Mouse (Mus musculus) intestine, embryonic 15.5 days (tissue): Measurements from ENCODE around the gene Fkbp8. TPM values are rescaled to one million over a fixed set of nuclear protein-coding genes. Genes with fewer than 3 reads are reported as not detected.

Experiments used
- ATAC-seq: fragments of 200-750 bp; cut with Nextera tagmentation; 2 replicates; pipeline ENCODE4 v1.8.0; 2017; ENCODE audit warnings: moderate TSS enrichment, moderate library complexity
- H3K27ac ChIP-seq: fragments of 300-500 bp; sonication (generic); 2 replicates; pipeline ENCODE4 v1.5.1; 2015; ENCODE audit warnings: mild to moderate bottlenecking, inconsistent platforms
- H3K27me3 ChIP-seq: fragments of 300-500 bp; sonication (generic); replicated peaks from 2 replicates; pipeline ENCODE4 v1.6.1; 2015; ENCODE audit warnings: inconsistent platforms
- H3K36me3 ChIP-seq: fragments of 300-500 bp; sonication (generic); 2 replicates; pipeline ENCODE4 v1.6.1; 2015; ENCODE audit warnings: inconsistent platforms
- H3K4me1 ChIP-seq: fragments of 300-500 bp; sonication (generic); replicated peaks from 2 replicates; pipeline ENCODE4 v1.6.1; 2015; ENCODE audit warnings: inconsistent platforms
- H3K4me2 ChIP-seq: fragments of 300-500 bp; sonication (generic); replicated peaks from 2 replicates; pipeline ENCODE4 v1.6.1; 2015; ENCODE audit warnings: mild to moderate bottlenecking, inconsistent platforms
- H3K4me3 ChIP-seq: fragments of 300-500 bp; sonication (generic); replicated peaks from 2 replicates; pipeline ENCODE4 v1.5.1; 2015; ENCODE audit warnings: inconsistent platforms
- H3K9ac ChIP-seq: fragments of 300-500 bp; sonication (generic); 2 replicates; pipeline ENCODE4 v1.6.1; 2015; ENCODE audit warnings: inconsistent platforms
- H3K9me3 ChIP-seq: fragments of 300-500 bp; sonication (generic); 2 replicates; pipeline ENCODE4 v1.6.1; 2016; ENCODE audit warnings: inconsistent platforms
- WGBS: fragments of 180-500 bp; shearing (Covaris S2); methylation state at CpG from one replicate; pipeline ENCODE4 v1.1.7; 2015; 5-methylcytosine and 5-hydroxymethylcytosine counted together
- polyA plus RNA-seq: library from polyadenylated mRNA; unstranded; fragments of >200 nt; fragmentation: Nextera tagmentation; extraction: Ambion mirVana; gene quantifications from 2 replicates; pipeline ENCODE4 v1.2.1, GENCODE M21; 2015

Gene Fkbp8
- polyA plus RNA-seq, 1 experiment from 2014 or later = 277 TPM

GRCm38 (mm10) chr8:70570360-70570759, 42.8 kb downstream of the Fkbp8 start:
- Histone ChIP-seq H3K4me3 (no peak overlapping the region), H3K4me2 (no peak overlapping the region), H3K36me3 (peaks cover 3% of the 10 kb centered on the region; the same call in 1 of the 2 replicates), H3K9ac (no peak overlapping the region), H3K4me1 (0 out of 2 replicates have a peak, but pooled peaks cover 4% of the 10 kb centered on the region), H3K27me3 (no peaks in the 10 kb centered on the region), H3K9me3 (no peaks in the 10 kb centered on the region), H3K27ac (no peak overlapping the region)
- ATAC-seq = no peak

DNA sequence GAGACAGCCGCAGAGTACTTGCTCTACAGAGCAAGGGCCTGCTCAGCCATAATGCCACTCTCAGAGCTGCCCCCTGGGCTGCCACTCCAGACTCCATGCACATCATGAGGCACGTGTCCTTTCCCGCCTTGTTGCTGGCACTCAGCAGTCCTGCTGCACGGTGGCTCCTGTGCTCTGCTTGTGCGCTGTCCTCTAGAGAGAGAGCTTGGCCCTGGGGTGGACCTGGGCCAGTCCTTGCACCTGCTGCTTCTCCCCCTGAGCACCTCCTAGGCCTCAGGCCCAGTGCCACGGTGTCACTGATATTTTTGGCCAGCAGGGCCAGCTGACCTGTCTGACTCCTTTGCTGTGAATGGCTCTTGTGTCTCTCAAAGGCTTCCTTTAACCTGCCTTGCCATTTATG, 43.5 kb downstream of the Fkbp8 start:
- no peak overlapping the region for H3K4me2 ChIP-seq
- no peak for ATAC-seq

DNA sequence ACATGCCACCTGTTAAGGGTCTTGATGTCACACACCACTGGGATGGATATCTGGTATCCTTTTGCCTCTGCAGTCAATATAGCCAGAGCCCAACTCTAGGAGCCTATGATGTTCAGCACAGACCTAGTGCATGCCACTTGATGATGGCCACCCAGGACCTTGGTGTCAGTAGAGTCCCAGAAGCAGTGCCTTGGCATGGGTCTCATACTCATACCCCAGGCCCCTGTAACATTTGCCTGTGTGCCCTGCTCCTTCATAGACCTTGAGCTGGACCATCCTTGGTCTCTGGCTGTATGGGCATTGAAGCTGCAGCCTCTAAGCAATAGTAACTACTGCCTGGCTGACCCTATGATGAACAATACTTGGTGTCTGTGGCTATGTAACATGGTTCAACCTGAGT, 46.8 kb downstream of the Fkbp8 start:
- H3K9ac ChIP-seq = no peak overlapping the region
- no peak overlapping the region for H3K4me2 ChIP-seq
- H3K36me3 ChIP-seq = peaks cover 9% of the 10 kb centered on the region; the same call in 1 of the 2 replicates
- no peak for ATAC-seq
- H3K27me3 ChIP-seq = no peaks in the 10 kb centered on the region
- H3K4me1 ChIP-seq = 0 out of 2 replicates have a peak, but pooled peaks cover 4% of the 10 kb centered on the region
- H3K9me3 ChIP-seq = no peaks in the 10 kb centered on the region
- H3K4me3 ChIP-seq = no peak overlapping the region
- H3K27ac ChIP-seq = no peak overlapping the region

More for the DNA sequence above, 43.5 kb downstream of the Fkbp8 start:
- Histone ChIP-seq H3K4me3 (no peak overlapping the region), H3K27me3 (no peaks in the 10 kb centered on the region), H3K9me3 (no peaks in the 10 kb centered on the region), H3K27ac (no peak overlapping the region), H3K36me3 (peaks cover 3% of the 10 kb centered on the region; the same call in 1 of the 2 replicates), H3K4me1 (0 out of 2 replicates have a peak, but pooled peaks cover 4% of the 10 kb centered on the region), H3K9ac (no peak overlapping the region)
- WGBS = 78% methylated on average over 6 of the region's 6 CpGs

DNA sequence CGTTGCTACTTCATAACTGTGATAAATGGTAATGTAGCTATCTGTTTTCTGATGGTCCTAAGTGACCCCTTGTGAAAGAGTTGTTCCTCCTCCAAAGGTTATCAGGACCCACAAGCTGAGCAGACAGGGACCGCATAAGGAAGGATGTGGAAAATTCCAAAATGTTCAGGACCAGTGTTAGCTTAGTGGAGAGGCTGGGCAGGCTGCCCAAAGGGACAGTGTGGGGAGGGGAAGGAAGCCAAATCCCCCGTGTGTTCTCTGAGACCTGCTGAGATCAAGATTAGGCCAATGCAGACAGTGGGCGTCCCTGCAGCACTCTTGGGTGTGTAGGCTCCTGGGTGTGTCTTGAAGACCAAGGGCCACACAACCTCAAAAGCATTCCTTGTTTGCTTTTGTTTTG, 47.4 kb downstream of the Fkbp8 start:
- Histone ChIP-seq H3K9ac (no peak overlapping the region), H3K4me1 (0 out of 2 replicates have a peak, but pooled peaks cover 4% of the 10 kb centered on the region), H3K4me3 (no peak overlapping the region), H3K27me3 (no peaks in the 10 kb centered on the region), H3K4me2 (no peak overlapping the region), H3K27ac (no peak overlapping the region), H3K9me3 (no peaks in the 10 kb centered on the region), H3K36me3 (peaks cover 10% of the 10 kb centered on the region; the same call in 1 of the 2 replicates)
- no peak for ATAC-seq
- WGBS = 73% methylated on average over 4 of the region's 4 CpGs

DNA sequence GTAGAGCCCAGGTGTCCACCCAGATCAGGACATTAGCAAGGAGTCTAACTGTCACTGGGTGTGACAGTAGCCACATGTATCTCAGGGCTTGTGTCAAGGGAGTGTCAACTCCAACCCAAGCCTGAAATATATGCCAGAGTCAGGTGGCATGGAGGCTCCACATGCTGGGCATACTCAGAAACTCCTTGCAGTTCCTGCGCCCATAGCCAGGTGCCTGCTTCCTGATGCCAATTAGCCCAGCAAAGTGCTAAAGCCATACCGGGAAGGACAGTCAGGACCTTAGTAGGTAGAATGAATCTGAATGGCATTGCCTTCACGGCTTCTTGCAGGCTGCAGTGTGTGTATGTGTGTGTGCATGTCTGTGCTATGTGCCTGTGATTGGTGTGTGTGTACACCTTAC, 49.7 kb downstream of the Fkbp8 start:
- no peak overlapping the region for H3K9ac ChIP-seq

DNA sequence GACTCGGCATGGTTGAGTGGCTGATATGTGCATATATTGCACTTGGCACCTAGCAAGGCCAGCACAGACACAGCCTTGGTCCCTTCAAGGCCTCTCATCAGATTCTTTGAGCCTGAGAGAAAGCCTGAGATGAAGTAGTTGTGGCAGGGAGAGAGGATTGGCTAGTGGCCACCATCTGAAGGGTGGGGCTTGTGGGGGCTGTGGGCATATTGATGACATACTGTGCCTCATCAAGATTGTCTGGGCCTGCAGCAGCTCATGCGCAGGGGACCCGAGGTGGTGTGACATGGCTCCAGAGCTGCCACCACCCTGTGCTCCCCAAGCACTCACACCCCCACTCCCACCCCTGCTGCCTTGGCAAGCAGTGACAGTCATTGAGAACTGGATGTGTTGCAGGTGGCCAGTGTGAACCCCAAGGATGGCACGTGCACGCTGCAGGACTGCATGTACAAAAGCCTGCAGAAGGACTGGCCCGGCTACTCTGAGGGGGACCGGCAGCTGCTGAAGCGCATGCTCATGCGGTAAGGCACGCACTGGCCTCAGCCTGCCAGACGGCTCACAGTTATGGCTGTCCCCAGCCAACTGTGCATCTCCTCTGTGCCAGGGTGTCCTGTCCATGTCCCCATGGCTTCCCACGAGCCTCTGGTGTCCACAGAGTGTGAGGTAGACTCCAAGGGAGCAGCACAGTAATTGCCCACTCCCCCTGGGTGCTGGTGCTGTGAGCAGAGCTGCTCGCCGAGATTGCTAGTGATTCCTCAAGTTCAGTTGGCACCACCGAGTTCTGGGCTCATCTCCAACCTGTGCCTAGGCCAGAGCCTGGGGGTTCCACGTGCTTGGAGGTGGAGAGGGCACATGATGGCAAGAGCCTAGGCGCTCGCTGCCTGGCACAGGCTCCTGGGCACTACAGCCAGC, 56.2 kb downstream of the Fkbp8 start:
- Histone ChIP-seq H3K4me2 (no peak overlapping the region), H3K4me1 (no peaks in the 10 kb centered on the region), H3K9me3 (no peaks in the 10 kb centered on the region), H3K27ac (no peak overlapping the region), H3K4me3 (no peak overlapping the region), H3K27me3 (no peaks in the 10 kb centered on the region), H3K36me3 (peaks cover 41% of the 10 kb centered on the region), H3K9ac (no peak overlapping the region)
- 91% methylated on average over 18 of the region's 18 CpGs for WGBS
- ATAC-seq = no peak

More for the DNA sequence above, 49.7 kb downstream of the Fkbp8 start:
- Histone ChIP-seq H3K4me1 (no peaks in the 10 kb centered on the region), H3K9me3 (no peaks in the 10 kb centered on the region), H3K4me3 (no peak overlapping the region), H3K4me2 (no peak overlapping the region), H3K27me3 (no peaks in the 10 kb centered on the region), H3K36me3 (peaks cover 22% of the 10 kb centered on the region), H3K27ac (no peak overlapping the region)
- 86% methylated on average over 3 of the region's 3 CpGs for WGBS
- ATAC-seq = 0 out of 2 replicates have a peak, but pooled peaks have one; percentile 20

DNA sequence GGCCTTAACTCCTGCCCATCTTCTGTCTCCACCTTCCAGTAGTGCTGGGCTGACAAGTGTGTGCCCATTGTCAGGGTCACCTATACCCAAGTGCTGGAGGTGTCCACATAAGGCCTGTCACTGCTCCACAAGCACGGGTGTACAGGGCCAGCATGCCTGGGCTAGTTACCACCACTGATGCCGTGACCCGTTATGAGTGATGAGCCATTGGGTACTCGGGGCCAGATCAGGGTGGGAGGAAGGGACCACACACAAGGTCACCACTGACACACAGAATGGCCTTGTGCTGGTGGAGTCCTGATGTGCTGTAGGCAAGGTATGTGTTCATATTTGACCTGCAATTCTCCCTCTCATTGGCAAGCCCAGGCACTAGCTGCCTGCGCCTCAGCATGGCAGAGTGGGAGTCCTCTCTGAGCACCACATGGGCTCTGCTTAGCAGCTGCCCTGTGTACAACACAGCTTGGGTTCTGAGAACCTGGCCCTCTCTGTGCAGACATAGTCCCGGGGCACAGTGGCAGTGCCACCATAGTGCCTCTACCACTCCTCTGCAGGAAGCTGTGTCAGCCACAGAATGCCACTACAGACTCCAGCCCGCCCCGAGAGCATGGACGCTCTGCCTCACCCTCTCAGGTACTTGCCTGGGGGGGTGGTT, 57.2 kb downstream of the Fkbp8 start:
- peaks cover 39% of the 10 kb centered on the region for H3K36me3 ChIP-seq
- H3K4me1 ChIP-seq = no peaks in the 10 kb centered on the region
- H3K4me2 ChIP-seq = no peak overlapping the region
- 87% methylated on average over 9 of the region's 9 CpGs for WGBS
- H3K9me3 ChIP-seq = no peaks in the 10 kb centered on the region
- no peaks in the 10 kb centered on the region for H3K27me3 ChIP-seq
- no peak overlapping the region for H3K4me3 ChIP-seq
- no peak overlapping the region for H3K9ac ChIP-seq
- no peak overlapping the region for H3K27ac ChIP-seq
- no peak for ATAC-seq

Other genes starting within 250 kb of the Fkbp8 start
- gene Homer3, start 244.9 kb upstream of the Fkbp8 start, polyA plus RNA-seq = 27.7 and 31.5 TPM in 2 replicates
- 45.8 and 52.7 TPM in 2 replicates for gene Ddx49, start 225.2 kb upstream of the Fkbp8 start, polyA plus RNA-seq
- 331 and 429 TPM in 2 replicates for gene Cope, start 225.2 kb upstream of the Fkbp8 start, polyA plus RNA-seq
- gene Cers1, start 211.9 kb upstream of the Fkbp8 start, polyA plus RNA-seq = 3.6 TPM in 2 replicates
- gene Gdf1, start 197.9 kb upstream of the Fkbp8 start, polyA plus RNA-seq = 0.38 and 1.4 TPM in 2 replicates
- 14.6 and 15.7 TPM in 2 replicates for gene Upf1, start 174.4 kb upstream of the Fkbp8 start, polyA plus RNA-seq
- gene Comp, start 154.2 kb upstream of the Fkbp8 start, polyA plus RNA-seq = 0.39 and 0.82 TPM in 2 replicates
- 14.8 and 15.0 TPM in 2 replicates for gene Crtc1, start 88.1 kb upstream of the Fkbp8 start, polyA plus RNA-seq
- 18.7 and 20.8 TPM in 2 replicates for gene Klhl26, start 50.8 kb upstream of the Fkbp8 start, polyA plus RNA-seq
- 3.2 and 4.2 TPM in 2 replicates for gene Tmem59l, start 40.4 kb upstream of the Fkbp8 start, polyA plus RNA-seq
- gene Crlf1, start 34.6 kb upstream of the Fkbp8 start, polyA plus RNA-seq = 0.95 and 1.2 TPM in 2 replicates
- gene Rex1bd, start 21.0 kb upstream of the Fkbp8 start, polyA plus RNA-seq = 121 and 132 TPM in 2 replicates
- 957 and 992 TPM in 2 replicates for gene Uba52, start 16.9 kb upstream of the Fkbp8 start, polyA plus RNA-seq
- gene Kxd1, start 232 bp downstream of the Fkbp8 start, polyA plus RNA-seq = 60.5 and 65.8 TPM in 2 replicates
- gene Ell, start 11.7 kb downstream of the Fkbp8 start, polyA plus RNA-seq = 15.9 TPM in 2 replicates
- gene Isyna1, start 66.6 kb downstream of the Fkbp8 start, polyA plus RNA-seq = 123 and 130 TPM in 2 replicates
- gene Ssbp4, start 81.1 kb downstream of the Fkbp8 start, polyA plus RNA-seq = 86.9 and 91.7 TPM in 2 replicates
- gene Lrrc25, start 88.4 kb downstream of the Fkbp8 start, polyA plus RNA-seq = 2.4 and 2.5 TPM in 2 replicates
- gene Gdf15, start 104.7 kb downstream of the Fkbp8 start, polyA plus RNA-seq = 2.3 and 2.9 TPM in 2 replicates
- gene Pgpep1, start 132.7 kb downstream of the Fkbp8 start, polyA plus RNA-seq = 58.0 and 74.2 TPM in 2 replicates
- gene Lsm4, start 145.5 kb downstream of the Fkbp8 start, polyA plus RNA-seq = 286 and 323 TPM in 2 replicates
- 83.7 and 88.8 TPM in 2 replicates for gene Jund, start 171.2 kb downstream of the Fkbp8 start, polyA plus RNA-seq
- not detected in 2 replicates for gene Iqcn, start 175.7 kb downstream of the Fkbp8 start, polyA plus RNA-seq
- gene Gm3336, start 190.8 kb downstream of the Fkbp8 start, polyA plus RNA-seq = 2.1 and 2.5 TPM in 2 replicates
- gene Pde4c, start 196.0 kb downstream of the Fkbp8 start, polyA plus RNA-seq = 0.21 and 0.53 TPM in 2 replicates
- 24.0 and 26.0 TPM in 2 replicates for gene Rab3a, start 227.0 kb downstream of the Fkbp8 start, polyA plus RNA-seq
- gene Mpv17l2, start 233.2 kb downstream of the Fkbp8 start, polyA plus RNA-seq = 59.1 and 72.6 TPM in 2 replicates
- gene Pik3r2, start 249.0 kb downstream of the Fkbp8 start, polyA plus RNA-seq = 53.1 and 55.3 TPM in 2 replicates